Mouse (Mus musculus): ENCODE data around the gene Phf19. TPM values are rescaled to one million over a fixed set of nuclear protein-coding genes. Genes with fewer than 3 reads are reported as not detected.

The Phf19 gene
- polyA plus RNA-seq, 1 experiment from 2014 or later = 2.3 TPM

- Histone ChIP-seq H3K9ac (ENCODE audit: low read depth, low read length) (0 out of 2 replicates have a peak within 1 kb of the TSS, but pooled peaks have one; percentile 27), H3K36me3 (ENCODE audit: control insufficient read depth, insufficient read depth, low read length) (no peaks in the 10 kb centered on the region), H3K4me1 (replicated peaks; ENCODE audit: control insufficient read depth, insufficient read depth, low read length) (no peaks in the 10 kb centered on the region), H3K4me2 (replicated peaks; ENCODE audit: low read depth, low read length) (peak within 1 kb of the TSS; percentile 17), H3K9me3 (ENCODE audit: control insufficient read depth, low read length) (no peaks in the 10 kb centered on the region), H3K27ac (ENCODE audit: low read depth, low read length) (no peak within 1 kb of the TSS), H3K4me3 (ENCODE audit: low read depth, low read length) (peak within 1 kb of the TSS; percentile 10; the same call in 1 of the 2 replicates), H3K27me3 (ENCODE audit: control insufficient read depth, insufficient read depth, low read length) (peaks cover 4% of the 10 kb centered on the region)
- DNase-seq (ENCODE audit: low spot score) (no peak), ATAC-seq (ENCODE audit: low FRiP score) (no peak)
- 14% methylated on average over 8 of the region's 8 CpGs for WGBS
Observed at GRCm38 (mm10) chr2:34874816-34875345, 38.9 kb downstream of the Phf19 start, which contains the start of gene Psmd5. Gene Psmd5 (minus strand): TSS chr2:34874968.

GRCm38 (mm10) chr2:34874271-34874670 is 39.6 kb downstream of the Phf19 start, which contains the start of gene Cutal:
Gene Cutal (plus strand): TSS chr2:34874396.
- H3K27me3 ChIP-seq (ENCODE audit: control insufficient read depth, insufficient read depth, low read length) = peaks cover 4% of the 10 kb centered on the region
- peak; percentile 26 for DNase-seq (ENCODE audit: low spot score)
- no peaks in the 10 kb centered on the region for H3K9me3 ChIP-seq (ENCODE audit: control insufficient read depth, low read length)
- H3K36me3 ChIP-seq (ENCODE audit: control insufficient read depth, insufficient read depth, low read length) = no peaks in the 10 kb centered on the region
- ATAC-seq (ENCODE audit: low FRiP score) = no peak
- H3K4me2 ChIP-seq (replicated peaks; ENCODE audit: low read depth, low read length) = peak within 1 kb of the TSS; percentile 17
- H3K9ac ChIP-seq (ENCODE audit: low read depth, low read length) = 0 out of 2 replicates have a peak within 1 kb of the TSS, but pooled peaks have one; percentile 27
- WGBS = 2% methylated on average over 14 of the region's 14 CpGs
- H3K4me3 ChIP-seq (ENCODE audit: low read depth, low read length) = peak within 1 kb of the TSS; percentile 10; the same call in 1 of the 2 replicates
- 0 out of 2 replicates have a peak, but pooled peaks cover 2% of the 10 kb centered on the region for H3K4me1 ChIP-seq (replicated peaks; ENCODE audit: control insufficient read depth, insufficient read depth, low read length)
- no peak within 1 kb of the TSS for H3K27ac ChIP-seq (ENCODE audit: low read depth, low read length)

GRCm38 (mm10) chr2:34870520-34871474 is 43.0 kb downstream of the Phf19 start:
- ATAC-seq (ENCODE audit: low FRiP score) (peak; percentile 98), DNase-seq (ENCODE audit: low spot score) (peak; percentile 99)
- WGBS = under 1% methylated on average over 67 of the region's 67 CpGs
- Histone ChIP-seq H3K36me3 (ENCODE audit: control insufficient read depth, insufficient read depth, low read length) (no peaks in the 10 kb centered on the region), H3K27ac (ENCODE audit: low read depth, low read length) (peak overlapping the region; percentile 85), H3K9me3 (ENCODE audit: control insufficient read depth, low read length) (no peaks in the 10 kb centered on the region), H3K4me1 (replicated peaks; ENCODE audit: control insufficient read depth, insufficient read depth, low read length) (0 out of 2 replicates have a peak, but pooled peaks cover 2% of the 10 kb centered on the region), H3K9ac (ENCODE audit: low read depth, low read length) (peak overlapping the region; percentile 77), H3K4me3 (ENCODE audit: low read depth, low read length) (peak overlapping the region; percentile 63), H3K27me3 (ENCODE audit: control insufficient read depth, insufficient read depth, low read length) (peaks cover 4% of the 10 kb centered on the region), H3K4me2 (replicated peaks; ENCODE audit: low read depth, low read length) (peak overlapping the region; percentile 63)

GRCm38 (mm10) chr2:34869680-34870079 is 44.1 kb downstream of the Phf19 start:
- WGBS = 41% methylated on average over 5 of the region's 5 CpGs
- DNase-seq (ENCODE audit: low spot score) (no peak), ATAC-seq (ENCODE audit: low FRiP score) (no peak)
- H3K9ac ChIP-seq (ENCODE audit: low read depth, low read length) = peak overlapping the region; percentile 1; the same call in 1 of the 2 replicates
- peak overlapping the region; percentile 20 for H3K4me2 ChIP-seq (replicated peaks; ENCODE audit: low read depth, low read length)
- 0 out of 2 replicates have a peak, but pooled peaks cover 2% of the 10 kb centered on the region for H3K4me1 ChIP-seq (replicated peaks; ENCODE audit: control insufficient read depth, insufficient read depth, low read length)
- H3K9me3 ChIP-seq (ENCODE audit: control insufficient read depth, low read length) = no peaks in the 10 kb centered on the region
- H3K36me3 ChIP-seq (ENCODE audit: control insufficient read depth, insufficient read depth, low read length) = peaks cover 2% of the 10 kb centered on the region; the same call in 1 of the 2 replicates
- peaks cover 4% of the 10 kb centered on the region for H3K27me3 ChIP-seq (ENCODE audit: control insufficient read depth, insufficient read depth, low read length)
- no peak overlapping the region for H3K27ac ChIP-seq (ENCODE audit: low read depth, low read length)
- H3K4me3 ChIP-seq (ENCODE audit: low read depth, low read length) = peak overlapping the region; percentile 63; the same call in 1 of the 2 replicates

GRCm38 (mm10) chr2:34857728-34858127 is 56.1 kb downstream of the Phf19 start:
- no peak overlapping the region for H3K27ac ChIP-seq (ENCODE audit: low read depth, low read length)
- no peak overlapping the region for H3K9ac ChIP-seq (ENCODE audit: low read depth, low read length)
- H3K9me3 ChIP-seq (ENCODE audit: control insufficient read depth, low read length) = no peaks in the 10 kb centered on the region
- no peaks in the 10 kb centered on the region for H3K27me3 ChIP-seq (ENCODE audit: control insufficient read depth, insufficient read depth, low read length)
- WGBS = 89% methylated on average over 8 of the region's 8 CpGs
- no peak overlapping the region for H3K4me2 ChIP-seq (replicated peaks; ENCODE audit: low read depth, low read length)
- H3K4me3 ChIP-seq (ENCODE audit: low read depth, low read length) = no peak overlapping the region
- DNase-seq (ENCODE audit: low spot score) = no peak
- H3K36me3 ChIP-seq (ENCODE audit: control insufficient read depth, insufficient read depth, low read length) = peaks cover 30% of the 10 kb centered on the region
- no peaks in the 10 kb centered on the region for H3K4me1 ChIP-seq (replicated peaks; ENCODE audit: control insufficient read depth, insufficient read depth, low read length)
- ATAC-seq (ENCODE audit: low FRiP score) = no peak

- Histone ChIP-seq H3K36me3 (ENCODE audit: control insufficient read depth, insufficient read depth, low read length) (peaks cover 32% of the 10 kb centered on the region), H3K4me3 (ENCODE audit: low read depth, low read length) (no peak overlapping the region), H3K4me2 (replicated peaks; ENCODE audit: low read depth, low read length) (no peak overlapping the region), H3K4me1 (replicated peaks; ENCODE audit: control insufficient read depth, insufficient read depth, low read length) (no peaks in the 10 kb centered on the region), H3K27me3 (ENCODE audit: control insufficient read depth, insufficient read depth, low read length) (no peaks in the 10 kb centered on the region), H3K9me3 (ENCODE audit: control insufficient read depth, low read length) (no peaks in the 10 kb centered on the region), H3K9ac (ENCODE audit: low read depth, low read length) (no peak overlapping the region), H3K27ac (ENCODE audit: low read depth, low read length) (no peak overlapping the region)
- ATAC-seq (ENCODE audit: low FRiP score) = no peak
- no peak for DNase-seq (ENCODE audit: low spot score)
- 91% methylated on average over 4 of the region's 4 CpGs for WGBS
Observed at GRCm38 (mm10) chr2:34855265-34855664, 58.6 kb downstream of the Phf19 start.

- Histone ChIP-seq H3K9me3 (ENCODE audit: control insufficient read depth, low read length) (no peaks in the 10 kb centered on the region), H3K4me1 (replicated peaks; ENCODE audit: control insufficient read depth, insufficient read depth, low read length) (no peaks in the 10 kb centered on the region), H3K36me3 (ENCODE audit: control insufficient read depth, insufficient read depth, low read length) (0 out of 2 replicates have a peak, but pooled peaks cover 7% of the 10 kb centered on the region), H3K4me3 (ENCODE audit: low read depth, low read length) (no peak overlapping the region), H3K4me2 (replicated peaks; ENCODE audit: low read depth, low read length) (no peak overlapping the region), H3K9ac (ENCODE audit: low read depth, low read length) (no peak overlapping the region), H3K27me3 (ENCODE audit: control insufficient read depth, insufficient read depth, low read length) (no peaks in the 10 kb centered on the region), H3K27ac (ENCODE audit: low read depth, low read length) (no peak overlapping the region)
- no peak for DNase-seq (ENCODE audit: low spot score)
- WGBS = 89% methylated on average over 1 of the region's 1 CpGs
- ATAC-seq (ENCODE audit: low FRiP score) = no peak
Observed at GRCm38 (mm10) chr2:34847702-34848101, 66.1 kb downstream of the Phf19 start.
